Mouse (Mus musculus) ovary, postnatal 10 days (tissue): ENCODE data around the gene Angel1.

Source experiments
- DNase-seq: peaks from one replicate; pipeline ENCODE4 v3.0.0; 2022; ENCODE audit warnings: low spot score

Gene Angel1

DNA sequence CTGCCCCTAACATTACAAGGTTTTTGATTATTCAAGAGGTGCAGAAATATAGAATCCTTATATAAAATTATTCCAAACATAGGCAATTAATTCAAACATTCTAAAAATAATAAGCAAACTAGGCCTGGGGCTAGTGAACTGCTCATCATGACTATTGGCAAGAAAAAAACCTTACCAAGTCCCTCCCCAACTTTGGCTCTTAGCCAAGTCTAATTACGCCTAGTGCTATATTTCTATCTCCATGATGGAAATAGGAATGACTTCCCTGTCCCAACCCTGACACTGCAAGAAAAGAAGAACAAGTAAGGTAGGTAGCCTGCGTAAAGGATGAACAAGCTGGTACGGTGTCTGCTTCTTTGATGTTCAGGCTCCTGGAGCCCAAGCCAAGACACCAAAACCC lies 23.6 kb downstream of the Angel1 start:
- DNase-seq: no peak

DNA sequence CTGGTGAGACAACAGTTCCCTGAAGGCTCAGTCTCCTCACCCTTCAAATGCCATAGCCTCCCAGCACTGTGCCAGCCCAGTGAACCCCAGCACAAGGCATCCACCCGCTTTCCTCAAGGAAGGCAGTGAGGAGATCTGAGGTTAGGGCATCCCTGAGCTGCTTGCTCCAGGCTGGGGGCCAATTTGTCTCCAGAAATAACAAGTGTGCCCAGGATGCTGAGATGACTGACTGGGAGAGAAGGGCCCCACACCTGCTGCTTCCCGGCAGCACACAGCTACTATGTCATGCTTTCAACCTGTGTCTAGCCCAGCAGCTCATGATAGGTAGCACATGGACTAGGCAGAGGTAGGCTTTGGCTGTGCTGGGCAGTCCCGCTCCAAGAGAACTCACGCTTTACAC lies 24.8 kb downstream of the Angel1 start:
- no peak for DNase-seq

DNA sequence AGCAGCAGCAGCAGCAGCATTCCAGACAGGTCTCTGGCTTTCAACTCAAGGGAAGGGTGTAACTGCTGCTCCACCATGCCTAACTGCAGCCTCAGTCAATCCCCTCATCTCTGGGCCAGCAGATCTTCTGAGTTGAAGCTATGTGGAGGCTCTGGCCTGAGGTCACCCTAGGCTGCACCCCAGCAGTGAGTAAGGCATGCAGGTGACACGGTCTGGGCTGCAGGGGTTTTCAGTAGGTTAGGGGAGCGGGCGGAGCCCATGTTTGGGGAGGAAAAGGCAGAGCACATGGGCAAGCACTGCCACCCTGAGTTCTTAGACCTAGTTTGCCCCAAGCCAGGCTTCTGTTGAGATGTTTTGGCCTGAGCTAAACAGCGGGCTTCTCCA lies 25.3 kb downstream of the Angel1 start:
- DNase-seq: no peak

DNA sequence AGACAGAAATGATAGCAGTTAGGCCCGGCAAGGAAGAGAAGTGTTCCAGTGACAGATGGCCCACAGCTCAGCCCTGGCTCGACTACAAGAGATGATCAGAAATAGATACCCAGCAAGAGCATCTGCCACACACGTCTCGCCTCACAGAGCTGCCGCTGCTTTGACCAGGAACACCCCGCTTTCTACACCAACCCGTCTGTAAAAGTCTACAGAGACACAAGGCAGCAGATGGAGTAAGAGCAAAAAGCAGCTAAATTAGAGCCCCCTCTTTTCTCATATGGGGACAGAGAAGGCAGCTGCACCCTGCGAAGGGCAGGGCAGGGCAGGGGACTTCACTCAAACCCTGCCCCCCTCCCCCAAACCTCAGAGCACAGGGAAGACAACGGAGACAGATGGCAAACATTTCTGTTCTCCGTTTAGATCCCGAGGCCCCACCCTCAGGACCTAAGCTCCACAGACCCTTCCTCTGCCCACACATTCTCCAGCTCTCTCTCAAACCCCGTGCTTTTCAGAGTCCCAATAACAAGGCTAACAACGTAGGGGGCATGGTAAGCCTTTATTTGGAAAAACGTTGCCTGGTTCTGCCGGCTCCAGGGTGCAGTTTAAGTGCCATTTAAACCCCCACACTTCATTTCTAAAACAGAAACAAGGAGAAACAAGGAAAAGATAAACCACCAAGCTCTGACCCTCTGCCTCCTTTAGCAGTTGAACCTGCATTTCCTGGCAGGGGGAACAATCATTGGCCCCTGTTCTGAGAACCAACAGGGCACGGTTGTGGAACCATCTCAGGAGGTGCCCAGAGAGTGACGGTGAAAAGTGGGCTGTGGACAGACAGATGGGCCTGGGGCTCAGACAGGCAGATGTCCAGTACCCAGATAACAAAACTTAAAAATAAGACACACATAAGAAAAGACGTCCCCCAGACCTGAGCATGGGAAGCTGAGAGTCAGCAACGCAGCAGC lies 26.0 kb downstream of the Angel1 start:
- no peak for DNase-seq

DNA sequence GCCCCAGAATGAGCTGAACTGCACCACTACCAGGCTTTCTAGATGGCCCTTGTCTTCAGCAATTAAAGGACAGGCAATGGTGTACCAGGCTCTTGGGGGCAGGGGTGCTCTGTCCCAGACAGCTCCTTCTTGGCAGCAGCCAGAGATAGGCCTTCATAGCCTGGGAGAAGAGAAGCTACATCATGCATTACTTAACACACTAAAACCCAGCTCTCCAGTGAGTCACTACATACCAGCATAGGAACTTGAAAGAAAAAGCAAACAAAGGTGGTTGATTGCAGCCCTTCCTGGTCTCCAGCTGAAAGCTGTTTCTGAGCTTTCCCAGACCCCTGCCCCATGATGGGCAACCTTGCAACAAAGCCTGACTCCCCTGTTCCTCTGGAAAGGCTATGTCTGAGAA lies 27.7 kb downstream of the Angel1 start:
- no peak for DNase-seq

DNA sequence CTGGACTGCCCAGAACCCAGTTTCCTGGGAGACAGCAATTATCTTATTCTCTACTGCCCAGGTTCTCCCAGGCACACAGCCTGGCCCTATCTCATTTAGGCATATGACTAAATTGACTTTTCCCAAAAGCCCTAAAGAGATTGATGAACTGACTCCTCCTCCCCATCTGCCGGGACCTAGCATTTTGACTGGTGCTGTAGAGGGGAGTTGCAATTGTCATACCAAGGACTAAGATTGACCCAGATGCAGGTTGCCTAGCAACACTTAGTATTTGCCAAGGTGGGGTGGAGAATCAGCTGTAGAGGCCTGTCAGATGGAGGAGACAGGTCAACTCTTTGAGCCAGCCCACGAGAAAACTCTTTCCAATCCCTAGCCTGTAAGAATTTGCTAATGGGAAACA lies 28.3 kb downstream of the Angel1 start:
- DNase-seq: no peak

DNA sequence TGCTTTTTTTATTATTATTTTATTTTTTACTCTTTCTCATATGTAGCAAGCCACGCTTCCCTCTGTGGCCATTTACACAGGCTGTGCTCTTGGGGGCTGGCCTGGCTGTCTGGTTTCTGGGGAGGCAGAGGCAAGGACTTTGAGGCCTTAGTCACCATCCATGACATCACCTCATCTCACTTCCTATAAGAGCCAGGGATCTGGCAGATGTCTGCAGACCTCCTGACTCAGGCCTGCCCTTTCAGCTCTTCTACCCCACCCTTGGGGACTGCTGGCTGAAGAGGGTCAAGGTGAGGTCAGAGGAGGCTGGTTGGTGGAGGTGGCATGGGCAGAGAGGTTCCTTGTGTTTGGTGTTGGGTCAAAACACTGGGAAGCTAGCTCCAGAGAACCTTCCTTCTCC lies 31.8 kb downstream of the Angel1 start:
- DNase-seq: no peak

DNA sequence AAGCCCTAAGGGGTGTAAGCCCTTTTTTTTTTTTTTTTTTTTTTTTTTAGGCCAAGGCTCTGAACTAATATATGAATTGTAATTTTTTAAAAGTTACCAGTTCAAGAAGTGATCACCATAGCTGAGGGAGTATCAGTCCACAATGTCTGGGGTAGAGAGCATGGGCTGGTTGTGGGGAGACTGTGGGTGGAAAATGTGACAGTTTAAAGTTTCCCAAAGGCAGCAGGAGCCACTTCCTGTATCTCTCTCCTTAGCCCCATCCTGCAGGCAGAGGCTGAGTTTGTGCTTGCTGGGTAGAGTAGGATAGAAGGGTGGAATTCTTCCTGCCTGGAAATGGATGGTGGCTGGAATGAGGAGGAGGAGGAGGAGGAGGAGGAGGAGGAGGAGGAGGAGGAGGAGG lies 32.9 kb downstream of the Angel1 start:
- no peak for DNase-seq

DNA sequence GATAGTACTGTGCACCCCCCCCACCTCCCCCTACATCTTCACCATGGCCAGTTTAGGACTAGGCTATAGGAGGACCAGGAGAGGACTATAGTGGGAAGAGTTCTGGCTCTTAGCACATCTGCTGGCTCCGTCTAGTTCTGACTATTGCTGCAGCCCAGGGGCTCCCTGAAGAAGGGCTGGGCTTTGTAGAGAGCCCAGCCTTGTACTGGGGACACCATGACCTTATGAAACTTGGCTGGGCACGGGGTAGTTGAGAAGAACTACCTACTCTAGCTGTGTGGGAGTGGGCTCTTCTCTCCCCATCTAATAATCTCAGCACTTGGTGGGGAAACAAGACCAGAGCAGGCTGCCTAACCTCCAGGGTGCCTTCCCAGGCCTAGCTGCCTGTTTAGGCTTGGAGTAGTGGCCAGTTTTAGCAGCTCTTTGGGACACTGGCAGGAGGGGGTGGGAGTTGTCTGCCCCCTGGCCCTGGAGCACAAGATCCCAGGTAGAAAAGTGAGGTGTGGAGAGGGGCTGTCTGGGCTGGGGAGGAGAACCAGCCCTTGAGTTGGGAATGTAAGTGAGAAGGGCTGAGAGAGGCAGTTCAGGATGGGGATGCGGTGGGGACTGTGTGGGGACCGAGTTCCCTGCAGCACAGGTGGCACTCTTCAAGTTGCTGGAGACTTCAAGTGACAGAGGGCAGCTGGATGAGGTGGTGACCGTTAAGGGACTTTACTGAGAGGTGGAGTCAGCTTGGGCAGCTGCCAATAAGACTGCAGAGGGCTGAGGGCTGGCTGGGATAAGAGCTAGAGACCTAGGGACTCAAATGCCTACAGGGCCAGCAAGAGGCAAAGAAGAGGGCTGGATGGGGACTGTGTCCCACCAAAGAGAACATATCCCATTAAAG lies 33.5 kb downstream of the Angel1 start:
- DNase-seq: no peak

DNA sequence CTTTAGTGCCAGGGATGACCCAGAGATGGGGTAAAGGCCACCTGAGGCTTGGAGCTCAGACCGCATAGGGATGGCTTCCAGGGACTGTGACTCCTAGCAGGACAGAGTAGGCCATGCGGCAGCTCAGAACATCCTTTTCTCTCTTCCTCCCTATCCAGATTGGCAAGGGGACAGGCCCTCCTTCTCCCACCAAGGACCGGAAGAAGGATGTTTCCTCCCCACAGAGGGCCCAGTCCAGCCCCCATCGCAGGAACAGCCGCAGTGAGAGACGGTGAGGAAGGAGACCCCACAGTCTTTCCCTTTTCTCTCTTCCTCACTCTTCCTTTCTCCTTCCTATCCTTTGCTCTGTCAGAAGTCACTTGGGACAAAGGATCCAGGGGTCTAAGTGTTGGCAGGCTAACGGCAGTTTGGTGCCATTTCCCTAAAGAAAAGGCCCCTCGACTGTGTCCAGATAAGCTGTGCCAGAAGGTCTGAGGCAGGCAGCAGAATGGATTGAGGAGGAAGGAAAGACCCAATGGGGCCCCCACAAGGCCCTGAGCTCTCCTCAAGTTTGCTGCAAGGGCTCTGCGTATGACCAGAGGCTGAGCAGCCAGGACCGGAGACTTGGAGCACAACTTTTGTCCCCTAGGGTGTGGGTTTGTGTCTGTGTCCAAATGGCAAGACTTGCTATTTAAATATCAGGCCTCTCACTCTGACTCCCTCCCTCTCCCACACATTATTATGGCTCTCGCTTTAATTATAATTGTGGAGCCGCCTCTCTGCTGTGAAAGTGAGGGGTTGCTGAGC lies 35.4 kb downstream of the Angel1 start:
- no peak for DNase-seq

DNA sequence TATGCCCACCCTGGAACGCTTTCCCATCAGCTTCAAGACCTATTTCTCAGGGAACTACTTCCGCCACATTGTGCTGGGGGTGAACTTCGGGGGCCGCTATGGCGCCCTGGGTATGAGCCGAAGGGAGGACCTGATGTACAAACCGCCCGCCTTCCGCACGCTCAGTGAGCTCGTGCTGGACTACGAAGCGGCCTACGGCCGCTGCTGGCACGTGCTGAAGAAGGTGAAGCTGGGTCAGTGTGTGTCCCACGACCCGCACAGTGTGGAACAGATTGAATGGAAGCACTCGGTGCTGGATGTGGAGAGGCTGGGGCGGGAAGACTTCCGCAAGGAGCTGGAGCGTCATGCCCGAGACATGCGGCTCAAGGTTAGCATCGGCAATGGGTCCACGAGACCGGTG lies 37.3 kb downstream of the Angel1 start:
- no peak for DNase-seq

DNA sequence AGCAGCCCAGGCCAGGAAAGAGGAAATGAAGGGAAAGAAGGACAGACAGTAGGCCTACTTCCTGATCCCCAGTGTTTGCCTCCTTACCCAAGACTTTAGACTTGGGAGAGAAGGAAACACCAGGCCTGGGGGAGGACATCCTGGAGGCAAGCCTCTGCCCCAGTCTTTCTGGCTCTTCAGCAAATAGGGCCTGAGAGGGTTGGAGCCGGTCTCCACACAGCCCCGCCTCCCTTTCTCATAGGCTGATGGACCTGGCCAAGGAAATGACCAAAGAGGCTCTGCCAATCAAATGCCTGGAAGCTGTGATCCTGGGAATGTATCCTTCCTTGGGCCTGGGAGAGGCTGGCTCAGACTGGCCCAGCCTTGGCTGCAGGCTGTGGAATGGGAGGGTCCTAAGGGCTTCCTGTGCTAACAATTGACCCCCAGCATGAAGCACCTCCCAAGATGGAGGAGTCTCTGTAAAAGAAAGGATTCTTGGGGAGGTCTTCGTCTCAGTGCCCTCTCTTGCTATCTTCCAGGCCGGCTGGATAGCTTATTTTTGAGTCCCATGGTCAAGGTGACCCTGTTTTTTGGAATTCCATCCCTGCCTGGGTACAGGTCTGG lies 38.2 kb downstream of the Angel1 start:
- no peak for DNase-seq

DNA sequence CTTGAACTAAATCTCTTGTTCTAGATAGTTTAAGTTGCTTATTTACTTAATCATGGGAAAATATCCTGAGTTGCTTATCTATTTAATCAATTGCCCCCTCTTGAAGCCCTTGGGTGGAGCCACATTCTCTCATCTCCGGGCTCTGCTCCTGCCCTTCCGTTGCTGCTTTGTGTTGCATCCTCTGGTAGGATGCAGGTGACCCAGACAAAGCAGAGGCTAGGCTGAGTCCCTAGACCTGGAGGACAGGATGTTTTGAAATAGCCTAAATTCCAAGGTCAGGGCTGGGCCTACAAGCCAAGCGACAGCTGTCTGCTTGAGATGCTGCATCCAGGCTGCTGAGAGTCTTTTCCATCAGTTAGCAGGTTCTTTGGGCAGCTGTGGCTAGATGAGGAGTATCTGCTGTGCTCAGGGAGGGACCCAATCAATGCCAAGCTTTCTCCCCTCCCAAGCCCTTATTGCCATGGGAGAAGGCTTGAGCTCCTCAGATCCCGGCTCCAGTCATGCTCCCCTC lies 38.8 kb downstream of the Angel1 start:
- no peak for DNase-seq

DNA sequence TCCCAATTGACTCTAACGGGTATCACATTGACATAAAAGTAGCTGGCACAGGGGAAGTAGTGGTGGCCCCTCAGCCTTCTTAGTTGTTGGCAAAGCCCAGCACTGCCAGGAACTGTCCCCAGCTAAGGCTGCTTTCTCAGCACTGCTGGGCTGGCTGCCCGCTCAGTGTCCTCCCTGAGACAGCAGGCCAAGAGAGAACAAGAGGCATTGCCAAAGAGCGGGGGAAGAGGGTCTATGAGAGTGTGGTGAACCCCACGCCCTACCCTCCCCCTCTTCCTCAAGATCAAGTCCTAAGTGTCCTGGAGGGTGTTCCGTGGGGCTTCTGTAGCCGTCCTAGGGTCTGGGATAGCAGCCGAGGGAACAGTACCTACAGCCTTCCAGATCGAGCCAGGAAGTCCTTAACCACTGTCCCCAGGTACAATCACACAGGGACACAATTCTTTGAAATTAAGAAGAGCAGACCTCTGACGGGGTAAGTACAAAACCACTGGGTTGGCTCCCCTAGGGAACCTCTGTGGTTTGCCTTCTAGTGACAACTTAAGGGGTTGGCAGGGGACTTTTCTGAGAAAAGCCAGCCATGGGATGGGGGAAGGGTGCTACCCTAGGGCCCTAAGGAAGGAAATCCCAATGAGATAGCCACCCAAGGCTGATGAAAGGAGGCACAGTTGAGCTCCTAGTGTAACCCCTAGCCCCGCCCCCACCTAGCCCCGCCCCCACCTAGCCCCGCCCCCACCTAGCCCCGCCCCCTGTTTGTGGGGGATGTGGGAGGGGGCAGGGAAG lies 39.5 kb downstream of the Angel1 start:
- no peak for DNase-seq

DNA sequence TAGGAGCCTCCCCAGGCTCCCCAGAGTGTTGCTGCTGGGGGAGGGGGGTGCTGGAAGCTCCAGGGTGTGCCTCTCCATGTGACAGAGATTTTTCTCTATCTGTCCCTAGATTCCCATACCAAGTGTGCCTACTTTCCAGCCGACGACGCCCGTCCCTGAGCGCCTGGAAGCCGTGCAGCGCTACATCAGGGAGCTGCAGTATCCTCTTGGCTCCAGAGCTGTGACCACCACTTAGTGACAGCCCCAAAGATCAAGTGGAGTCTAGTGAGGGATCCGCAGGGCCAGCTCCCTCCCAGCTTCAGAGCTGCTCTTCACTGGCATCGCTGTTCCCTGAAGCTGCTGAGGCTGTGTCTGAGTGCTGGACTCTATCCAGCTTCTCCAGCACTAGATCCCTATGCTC lies 41.0 kb downstream of the Angel1 start:
- no peak for DNase-seq

DNA sequence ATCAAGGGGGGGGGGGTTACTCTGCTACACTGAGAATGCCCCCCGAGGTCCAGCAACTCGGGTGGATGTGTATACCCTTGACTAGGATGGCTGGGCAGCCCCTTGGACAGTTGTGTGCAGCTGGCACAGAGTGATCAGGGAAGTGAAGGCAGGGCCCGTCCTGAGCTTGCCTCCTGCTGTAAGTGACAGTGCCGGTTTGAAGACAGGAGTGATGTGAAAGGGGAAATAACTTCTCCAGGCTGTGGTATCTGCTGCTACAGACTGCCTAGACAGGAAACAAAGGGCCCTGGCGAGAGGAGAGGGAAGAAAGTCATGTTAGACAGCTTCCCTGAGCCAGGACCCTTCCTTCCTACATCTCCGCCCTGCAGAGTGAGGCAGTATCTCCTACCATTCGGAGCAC lies 42.6 kb downstream of the Angel1 start:
- no peak for DNase-seq

DNA sequence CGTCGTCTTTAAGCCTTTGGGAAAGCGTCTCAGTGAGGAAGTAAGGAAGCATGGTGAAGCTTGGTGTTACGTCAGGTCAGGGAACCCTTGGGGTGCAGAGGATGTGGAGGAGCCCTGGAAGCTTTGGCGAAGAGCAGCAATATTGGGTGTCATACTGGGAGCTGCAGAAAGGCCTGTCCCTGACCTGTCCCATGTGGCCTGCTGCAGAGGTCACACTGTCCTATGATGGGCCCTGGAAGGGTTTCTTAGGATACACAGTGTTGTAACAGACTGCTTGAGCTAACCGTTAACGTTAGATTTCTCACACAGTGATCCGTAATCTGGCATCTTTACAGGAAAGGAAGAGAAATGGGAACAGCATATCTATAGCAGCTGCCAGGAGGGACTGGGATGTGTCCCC lies 44.1 kb downstream of the Angel1 start:
- DNase-seq: no peak

DNA sequence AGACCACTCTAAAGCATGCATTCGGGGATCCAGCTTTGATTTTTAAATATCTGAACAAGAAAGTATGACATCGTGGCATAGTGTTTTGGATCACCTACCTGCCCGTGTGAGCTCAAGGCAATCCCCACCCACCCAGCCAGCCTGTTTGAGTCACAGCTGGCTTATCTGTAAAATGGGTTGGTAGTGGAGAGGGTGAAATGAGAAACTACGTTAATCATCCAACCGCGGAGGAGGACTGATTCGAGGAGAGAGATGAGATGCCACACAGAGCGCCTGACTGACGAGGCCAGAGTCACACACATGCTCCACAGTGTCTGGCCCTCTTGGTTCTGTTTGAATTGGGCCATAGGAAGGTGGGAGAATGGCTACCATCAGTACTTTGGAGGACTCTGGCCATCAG lies 44.6 kb downstream of the Angel1 start:
- DNase-seq: no peak

DNA sequence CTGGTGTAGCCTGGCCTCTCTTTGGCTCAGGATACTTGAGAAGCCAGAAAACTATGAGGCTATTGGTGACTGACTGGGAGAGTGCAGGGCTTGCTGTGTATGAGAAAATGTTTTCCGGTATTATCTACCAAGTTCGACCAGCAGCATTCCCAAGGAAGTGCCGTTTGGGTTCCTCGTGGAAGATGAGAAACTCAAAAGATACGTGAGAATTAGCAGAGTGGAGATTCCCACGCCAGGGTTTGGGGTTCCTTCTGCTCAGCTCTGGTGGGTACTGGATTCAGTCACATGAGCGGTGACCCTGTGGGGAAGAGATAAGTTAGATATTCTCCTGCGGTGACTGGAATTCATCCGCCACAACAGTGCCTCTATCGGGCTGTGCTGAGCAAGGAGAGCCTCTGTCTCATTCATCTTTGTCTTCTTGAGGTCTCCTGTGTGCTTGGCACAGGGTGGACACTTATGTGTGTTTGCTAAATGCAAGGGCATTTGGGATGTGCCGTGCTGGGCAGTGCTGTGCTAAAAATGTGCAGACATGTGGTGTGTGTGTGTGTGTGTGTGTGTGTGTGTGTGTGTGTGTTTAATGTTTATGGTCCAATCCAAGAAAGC lies 45.6 kb downstream of the Angel1 start:
- no peak for DNase-seq

DNA sequence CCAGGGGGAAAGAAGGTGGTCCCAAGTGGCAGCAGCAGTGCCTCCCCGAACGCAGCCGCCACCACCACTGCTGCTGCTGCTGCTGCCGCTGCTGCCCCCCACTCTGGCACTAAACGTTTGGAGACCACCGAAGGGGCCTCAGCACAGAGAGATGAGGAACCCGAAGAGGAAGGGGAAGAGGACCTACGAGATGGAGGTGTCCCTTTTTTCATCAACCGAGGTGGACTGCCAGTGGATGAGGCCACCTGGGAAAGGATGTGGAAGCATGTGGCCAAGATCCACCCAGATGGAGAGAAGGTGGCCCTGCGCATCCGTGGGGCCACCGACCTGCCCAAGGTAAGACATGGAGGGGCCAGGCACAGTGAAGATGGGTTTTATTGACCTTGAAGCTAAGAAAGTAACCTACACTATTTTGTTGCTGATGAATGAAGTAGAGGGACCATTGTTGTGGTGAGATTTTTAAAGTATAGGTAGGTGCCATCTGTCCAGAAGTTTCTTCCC lies 46.2 kb downstream of the Angel1 start:
- DNase-seq: no peak
